Mouse (Mus musculus) cerebellum, adult (tissue): ENCODE measurements around the gene Hspa1l.
A peak's percentile ranks its signal among the peaks of the same experiment; 100 is the strongest.
"Not testable (repeated sequence)": the region's sequence is repeated elsewhere in the genome, so short reads cannot be mapped to it uniquely, and the experiment has no call there.

Experiments used
- ATAC-seq: cut with Nextera tagmentation; 2 replicates; pipeline ENCODE4 v1.9.2; 2017; ENCODE audit warnings: mild to moderate bottlenecking, moderate library complexity, mixed read lengths; ENCODE audit not compliant: insufficient number of reproducible peaks, low FRiP score, low TSS enrichment

Hspa1l gene

GRCm38 (mm10) chr17:34950514-34951455 is 21.7 kb upstream of the Hspa1l start:
- ATAC-seq, result no peak

DNA sequence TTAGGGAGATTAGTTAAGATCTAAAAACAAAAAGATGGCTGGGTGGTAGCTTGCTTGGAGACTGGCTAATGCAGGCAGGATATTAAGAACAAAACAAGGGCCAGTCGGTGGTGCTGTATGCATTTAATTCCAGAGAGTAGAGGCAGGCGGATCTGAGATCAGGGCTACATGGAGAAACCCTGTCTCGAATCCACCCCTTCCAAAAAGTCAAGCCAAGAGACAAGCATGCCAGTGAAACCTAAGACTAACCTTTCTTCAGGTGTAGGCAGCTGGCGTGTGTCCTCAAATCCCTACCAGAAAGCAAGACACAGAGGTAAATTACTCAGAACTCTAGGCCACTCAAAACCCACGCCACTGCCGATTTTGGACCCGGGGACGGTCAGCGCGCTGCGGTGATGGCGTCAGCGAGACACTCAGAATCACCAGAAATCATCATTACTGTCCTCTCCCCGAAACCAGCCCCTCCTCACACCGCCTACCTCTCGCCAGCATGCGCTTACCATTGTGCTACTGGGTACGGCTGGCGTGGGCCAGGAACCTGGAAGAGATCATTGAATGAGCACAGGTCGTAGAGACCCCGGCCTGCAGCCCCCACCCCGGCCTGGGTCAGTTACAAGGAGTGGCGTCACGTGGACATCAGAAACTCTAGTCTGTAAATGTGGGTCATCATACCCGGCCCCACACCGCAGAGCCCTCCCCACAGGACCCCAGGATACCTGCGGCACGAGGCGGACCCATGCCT is 20.7 kb upstream of the Hspa1l start:
- no peak for ATAC-seq

DNA sequence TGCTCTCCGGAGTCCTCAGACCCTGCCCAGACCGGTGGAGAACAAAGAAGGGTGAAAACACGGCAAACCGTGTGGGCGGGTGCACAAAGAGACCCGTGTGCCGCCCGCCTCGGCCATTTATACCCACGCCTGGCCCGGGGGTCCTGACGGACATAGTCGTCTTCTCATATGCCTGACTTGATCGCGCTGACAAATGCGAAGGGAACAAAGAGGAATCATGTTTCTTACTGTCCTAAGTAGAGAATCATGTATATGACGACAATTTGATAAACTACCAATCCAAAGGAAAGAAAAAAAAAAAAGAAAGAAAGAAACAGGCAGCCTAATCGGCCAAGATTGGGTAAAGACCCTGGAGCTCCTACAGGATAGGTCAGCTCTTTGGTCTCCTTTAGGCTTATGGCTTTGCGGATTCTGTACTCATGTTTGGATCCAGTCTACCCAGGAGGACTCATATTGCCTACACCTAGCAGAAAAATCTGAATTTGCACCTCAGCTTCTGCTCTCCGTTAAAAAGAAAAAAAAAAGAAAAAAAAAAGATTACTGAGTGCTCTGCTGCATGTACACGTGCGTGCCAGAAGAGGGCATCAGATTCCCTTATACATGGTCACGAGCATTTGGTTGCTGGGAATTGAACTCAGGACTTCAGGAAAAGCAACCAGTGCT is 20.0 kb upstream of the Hspa1l start:
- peak; percentile 83; the same call in 1 of the 2 replicates for ATAC-seq

GRCm38 (mm10) chr17:34953258-34953657 is 19.2 kb upstream of the Hspa1l start:
- no peak for ATAC-seq

DNA sequence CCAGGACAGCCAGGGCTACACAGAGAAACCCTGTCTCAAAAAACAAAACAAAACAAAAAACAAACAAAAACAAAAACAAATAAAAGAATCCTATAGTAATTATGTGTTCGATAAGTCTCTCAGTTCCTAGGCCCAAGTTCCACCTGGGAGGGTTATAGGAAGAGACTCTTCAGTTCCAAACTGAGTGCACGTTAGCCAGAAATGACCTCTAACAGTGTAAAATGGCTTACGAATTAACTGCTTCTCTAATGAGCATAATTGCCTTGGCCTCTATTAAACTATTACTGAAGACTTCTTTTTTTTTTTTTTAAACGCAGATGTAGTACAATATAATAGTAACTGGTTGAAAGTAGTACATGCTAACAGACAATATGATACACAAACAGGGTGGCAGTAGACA is 18.6 kb upstream of the Hspa1l start:
- ATAC-seq, result no peak

DNA sequence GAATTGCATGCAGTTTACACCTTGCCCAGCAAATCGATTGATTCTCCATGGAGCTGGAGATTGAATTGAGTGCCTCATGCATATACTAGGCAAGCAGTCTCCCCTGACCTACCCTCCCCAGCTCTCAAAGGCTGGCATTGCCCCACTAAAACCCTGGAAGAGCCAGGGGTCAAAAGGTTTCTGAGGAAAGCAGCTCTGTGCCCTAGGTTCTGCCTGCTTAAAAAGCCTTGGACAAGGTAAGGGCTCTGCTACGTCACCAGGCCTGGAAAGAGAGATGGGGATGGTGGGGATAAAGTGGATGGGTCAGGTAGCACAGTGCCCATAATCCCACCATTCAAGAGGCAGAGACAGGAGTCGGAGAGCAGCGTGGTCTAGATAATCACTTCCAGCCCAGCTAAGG is 17.7 kb upstream of the Hspa1l start:
- ATAC-seq, result no peak

DNA sequence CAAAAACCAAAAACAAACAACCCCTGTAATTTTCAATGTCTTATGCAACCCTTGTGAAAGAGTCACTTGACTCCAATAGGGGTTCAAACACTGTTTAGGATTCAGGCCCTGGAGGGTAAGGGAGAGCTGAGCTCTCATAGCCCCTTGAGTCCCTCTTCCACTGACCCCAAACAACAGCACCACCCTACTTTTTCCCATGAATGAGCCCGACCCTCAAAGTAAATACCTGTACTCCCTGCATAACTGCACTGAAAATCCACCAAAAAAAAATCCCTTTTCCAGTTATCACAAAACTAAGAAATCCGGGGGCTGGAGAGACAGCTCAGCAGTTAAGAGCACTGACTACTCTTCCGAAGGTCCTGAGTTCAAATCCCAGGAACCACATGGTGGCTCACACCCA is 16.6 kb upstream of the Hspa1l start:
- no peak for ATAC-seq

- no peak for ATAC-seq
Observed at GRCm38 (mm10) chr17:34956340-34956739, 16.2 kb upstream of the Hspa1l start.

- ATAC-seq, result not testable (repeated sequence)
Observed at GRCm38 (mm10) chr17:34957291-34957690, 15.2 kb upstream of the Hspa1l start.

- ATAC-seq, result not testable (repeated sequence)
Observed at GRCm38 (mm10) chr17:34957966-34958365, 14.5 kb upstream of the Hspa1l start.

DNA sequence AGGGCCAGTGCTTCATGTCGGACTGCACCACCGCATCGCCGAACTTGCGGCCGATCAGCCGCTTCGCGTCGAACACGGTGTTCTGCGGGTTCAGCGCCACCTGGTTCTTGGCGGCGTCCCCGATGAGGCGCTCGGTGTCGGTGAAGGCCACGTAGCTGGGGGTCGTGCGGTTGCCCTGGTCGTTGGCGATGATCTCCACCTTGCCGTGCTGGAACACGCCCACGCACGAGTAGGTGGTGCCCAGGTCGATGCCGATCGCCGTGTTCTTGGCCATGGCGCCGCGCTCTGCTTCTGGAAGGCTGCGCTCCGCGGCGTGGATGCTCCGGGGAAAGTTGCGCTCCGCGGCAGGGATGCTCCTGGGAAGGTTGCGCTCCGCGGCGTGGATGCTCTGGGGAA is 13.8 kb upstream of the Hspa1l start:
- not testable (repeated sequence) for ATAC-seq

DNA sequence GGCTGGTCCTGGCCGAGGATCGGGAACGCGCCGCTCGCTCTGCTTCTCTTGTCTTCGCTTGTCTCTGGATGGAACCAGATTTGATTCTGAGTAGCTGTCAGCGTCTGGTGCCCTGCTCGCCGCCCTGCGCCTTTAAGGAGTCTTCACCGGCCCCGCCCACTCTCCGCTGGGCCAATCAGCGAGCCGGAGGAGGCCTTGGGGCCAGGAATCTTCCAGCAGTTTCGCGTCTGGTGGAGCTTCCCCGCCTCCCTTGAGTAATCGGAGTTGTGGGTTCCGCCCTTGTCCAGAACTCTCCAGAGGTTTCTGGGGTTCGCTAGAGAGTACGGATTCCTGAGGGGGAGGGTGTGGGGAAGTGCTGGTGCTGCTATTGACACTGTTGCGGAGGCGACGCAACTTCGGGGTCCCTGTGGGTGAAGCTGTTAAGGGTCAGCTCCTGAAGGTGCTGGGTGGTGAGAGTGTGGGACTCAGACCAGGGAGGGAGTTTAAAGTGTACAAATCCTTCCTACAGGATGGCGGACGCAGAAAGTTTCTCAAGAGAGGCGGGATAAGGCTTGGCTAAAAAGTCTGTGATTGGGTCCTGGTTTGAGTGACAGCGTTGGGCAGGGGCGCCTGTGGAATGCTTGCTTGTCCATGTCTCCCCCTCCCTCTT is 13.2 kb upstream of the Hspa1l start, which contains the start of gene Hspa1b:
Gene Hspa1b, minus strand, starts transcription at position 109 of the 649 bp plus-strand sequence.
- ATAC-seq, result peak; percentile 92; the same call in 1 of the 2 replicates

DNA sequence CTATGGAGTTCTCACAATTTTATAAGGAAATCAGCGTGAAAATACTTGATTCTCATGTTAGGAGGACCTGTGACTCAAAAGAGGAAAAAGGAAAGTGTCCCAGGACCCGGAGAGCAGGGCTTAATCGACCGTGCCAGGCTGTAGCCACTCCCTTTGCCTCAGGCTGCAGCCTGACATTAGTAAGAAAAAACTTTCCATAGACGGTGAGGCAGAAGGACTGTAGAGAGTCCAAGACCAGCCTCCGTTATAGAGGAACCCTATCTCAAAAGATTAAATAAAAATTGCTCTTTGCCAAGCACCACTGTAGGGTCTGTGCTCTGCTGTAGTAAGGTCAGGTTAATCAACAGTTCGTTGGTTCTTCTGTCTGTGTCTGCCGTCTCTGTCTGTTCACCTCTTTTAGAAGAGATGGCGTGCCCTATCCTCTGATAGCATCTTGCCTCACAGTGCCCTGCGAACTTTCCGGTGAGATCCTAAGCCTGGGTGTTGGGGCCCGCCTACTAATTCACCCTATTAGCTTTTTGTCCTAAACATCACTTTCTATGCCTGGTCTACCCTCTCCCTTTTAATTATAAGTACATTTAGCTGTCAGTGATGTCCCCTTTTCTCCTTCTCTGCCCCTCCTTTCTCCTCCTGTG is 12.5 kb upstream of the Hspa1l start:
- no peak for ATAC-seq

DNA sequence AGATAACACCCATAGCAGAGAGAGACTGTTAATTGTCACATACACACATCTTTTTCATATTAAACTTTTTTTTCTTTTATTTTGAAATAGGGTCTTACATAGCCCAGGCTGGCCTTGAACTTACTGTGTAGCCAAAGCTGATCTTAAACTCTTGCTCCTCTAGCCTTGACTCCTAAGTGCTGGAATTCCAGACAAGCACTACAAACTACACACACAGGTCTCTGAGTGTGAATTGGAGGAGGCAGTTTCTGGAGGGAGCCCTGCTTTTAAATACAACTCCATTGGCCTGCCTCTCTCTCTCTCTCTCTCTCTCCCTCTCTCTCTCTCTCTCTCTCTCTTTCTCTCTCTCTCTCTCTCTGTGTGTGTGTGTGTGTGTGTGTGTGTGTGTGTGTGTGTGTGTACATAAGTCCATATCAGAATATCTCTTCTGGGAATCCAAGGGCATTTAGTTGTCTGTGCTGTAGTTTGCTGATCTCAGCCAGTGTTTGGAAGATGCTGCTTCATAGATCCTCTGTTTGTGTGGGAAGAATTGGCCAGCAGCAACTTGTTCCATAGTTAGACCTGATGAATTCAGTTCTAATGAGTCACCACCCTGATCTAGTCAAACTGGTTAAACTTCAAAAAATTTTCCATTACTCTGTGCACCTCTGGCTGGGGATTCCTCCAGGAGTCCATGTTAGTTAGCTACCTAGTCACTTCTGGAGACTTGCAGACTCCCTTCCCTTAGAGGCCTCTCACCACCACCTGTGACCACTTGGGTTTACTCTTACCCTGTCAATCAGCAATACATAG is 11.6 kb upstream of the Hspa1l start:
- ATAC-seq, result no peak

DNA sequence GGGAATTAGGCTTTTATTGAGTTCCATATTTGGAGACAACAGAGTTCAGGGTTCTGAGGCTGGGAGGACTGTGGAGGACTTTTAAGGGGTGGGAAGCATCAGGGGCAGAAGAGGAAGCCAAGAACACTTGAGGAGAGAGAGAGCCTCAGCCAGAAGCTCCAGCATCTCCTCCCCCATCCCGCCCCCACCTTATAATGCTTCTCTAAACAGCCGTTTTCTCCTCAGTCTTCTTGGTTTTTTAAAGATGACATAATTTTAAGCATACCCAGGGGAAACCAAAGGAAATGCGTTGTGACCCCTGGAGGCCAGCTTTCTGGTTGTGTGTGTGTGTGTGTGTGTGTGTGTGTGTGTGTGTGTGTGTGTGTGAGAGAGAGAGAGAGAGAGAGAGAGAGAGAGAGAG is 10.4 kb upstream of the Hspa1l start:
- ATAC-seq, result no peak

DNA sequence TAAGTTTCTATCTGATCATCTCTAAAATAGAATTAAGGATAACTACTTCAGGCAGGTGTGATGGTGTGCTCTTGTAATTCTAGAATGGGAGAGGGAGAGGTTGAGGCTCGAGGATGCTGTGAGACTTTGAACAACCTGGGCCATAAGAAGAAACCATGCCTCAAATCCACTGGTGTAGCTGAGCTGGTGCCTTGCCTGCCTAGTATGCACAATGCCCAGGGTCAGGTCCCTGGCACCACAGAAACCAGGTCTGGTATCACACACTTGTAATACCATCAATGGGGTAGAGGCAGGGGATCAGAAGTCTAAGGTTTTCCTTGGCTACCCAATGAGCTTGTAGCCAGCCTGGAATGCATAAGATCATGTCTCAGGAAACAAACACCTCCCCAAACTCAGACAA is 9.7 kb upstream of the Hspa1l start:
- no peak for ATAC-seq

DNA sequence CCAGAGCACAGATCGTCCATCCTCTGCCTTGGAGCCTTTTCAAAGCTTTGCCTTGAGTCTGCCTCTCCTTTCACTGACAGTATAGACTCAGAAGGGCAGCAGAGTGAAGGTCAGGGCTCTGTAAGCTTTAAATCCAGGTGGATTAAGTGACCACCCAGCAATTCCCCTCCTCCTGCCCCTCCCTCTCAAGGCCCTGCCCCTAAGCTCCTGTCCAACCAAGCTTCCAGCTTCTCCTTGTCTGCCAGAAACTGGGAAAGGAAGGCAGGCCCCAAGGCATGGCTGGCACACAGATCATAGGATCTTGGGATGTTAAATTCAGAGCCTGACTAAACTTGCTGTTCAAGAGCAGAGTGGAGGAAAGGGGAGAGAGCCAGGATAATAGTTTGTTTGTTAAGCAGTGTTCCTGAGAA is 7.9 kb upstream of the Hspa1l start:
- no peak for ATAC-seq

DNA sequence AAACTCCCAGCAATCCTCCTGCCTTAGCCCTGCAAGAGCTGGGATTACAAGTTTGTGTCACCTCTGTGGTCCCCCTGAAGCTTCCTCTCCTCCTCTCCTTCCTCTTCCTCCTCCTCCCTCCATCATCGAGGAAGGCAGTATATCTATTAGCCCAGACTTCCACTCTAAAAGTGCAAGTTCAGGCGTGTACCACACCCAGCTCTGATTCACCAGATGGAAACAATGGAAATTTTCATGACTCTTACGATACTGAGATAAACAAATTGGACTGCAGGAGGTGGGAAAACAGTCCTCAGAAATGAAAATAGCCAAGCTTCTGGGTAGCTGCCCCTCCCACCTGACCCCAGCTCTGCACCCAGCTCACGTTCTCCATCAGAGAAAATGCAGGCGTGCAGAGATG is 6.9 kb upstream of the Hspa1l start:
- ATAC-seq, result no peak

GRCm38 (mm10) chr17:34969822-34970221 is 2.7 kb upstream of the Hspa1l start, which contains the start of gene Gm20481:
Gene Gm20481 (plus strand): TSS chr17:34969912.
- ATAC-seq, result not testable (repeated sequence)
